Mouse (Mus musculus) small intestine, adult 2 months (tissue): ENCODE data around the gene Nckap5. TPM values are rescaled to one million over a fixed set of nuclear protein-coding genes. Genes with fewer than 3 reads are reported as not detected.
A peak's percentile ranks its signal among the peaks of the same experiment; 100 is the strongest.

Experiments
- H3K27ac ChIP-seq: fragments of 200-500 bp; 2 replicates; pipeline ENCODE4 v1.5.1; 2012; ENCODE audit warnings: low read depth, low read length, control low read depth, inconsistent platforms; ENCODE audit not compliant: insufficient read depth
- H3K27me3 ChIP-seq: fragments of 200-500 bp; 2 replicates; pipeline ENCODE4 v1.6.1; 2012; ENCODE audit warnings: mild to moderate bottlenecking, moderate library complexity, low read length, inconsistent platforms; ENCODE audit not compliant: control insufficient read depth, insufficient read depth
- H3K36me3 ChIP-seq: fragments of 200-500 bp; 2 replicates; pipeline ENCODE4 v1.6.1; 2012; ENCODE audit warnings: mild to moderate bottlenecking, low read length, control low read depth, inconsistent platforms; ENCODE audit not compliant: control insufficient read depth, insufficient read depth
- H3K4me1 ChIP-seq: fragments of 200-500 bp; 2 replicates; pipeline ENCODE4 v1.6.1; 2012; ENCODE audit warnings: low read length, inconsistent platforms, mixed read lengths; ENCODE audit not compliant: control insufficient read depth, insufficient read depth, insufficient read length
- H3K4me3 ChIP-seq: fragments of 200-500 bp; 2 replicates; pipeline ENCODE4 v1.5.1; 2012; ENCODE audit warnings: low read depth, mild to moderate bottlenecking, control low read depth, inconsistent platforms, low read length, moderate library complexity
- CTCF ChIP-seq: fragments of 200-500 bp; IDR thresholded peaks from 2 replicates; pipeline ENCODE4 v1.5.1; 2012; ENCODE audit warnings: low read depth, mild to moderate bottlenecking, control low read depth, inconsistent platforms, low read length, moderate library complexity, mixed read lengths; ENCODE audit not compliant: insufficient replicate concordance, insufficient read length; ENCODE audit errors: extremely low read depth
- POLR2A ChIP-seq: fragments of 200-500 bp; IDR thresholded peaks from 2 replicates; pipeline ENCODE4 v1.6.1; 2012; ENCODE audit warnings: low read depth, mild to moderate bottlenecking, control low read depth, inconsistent platforms, low read length, moderate library complexity
- WGBS: fragments of 180-500 bp; shearing (Covaris S2); methylation state at CpG from one replicate; pipeline ENCODE4 v1.1.7; 2018; 5-methylcytosine and 5-hydroxymethylcytosine counted together
- polyA plus RNA-seq: library from polyadenylated mRNA; depleted of rRNA; stranded (reverse); fragments of >200 nt; gene quantifications from 2 replicates; pipeline ENCODE4 v1.2.3, GENCODE M21; 2012

Gene Nckap5
- polyA plus RNA-seq, 1 experiment = 8.5 TPM

GRCm38 (mm10) chr1:126515054-126515756, 315.4 kb downstream of the Nckap5 start:
- 21% methylated on average over 3 of the region's 3 CpGs for WGBS
- H3K27ac ChIP-seq = no peak overlapping the region
- no peaks in the 10 kb centered on the region for H3K36me3 ChIP-seq

GRCm38 (mm10) chr1:126511835-126512445, 318.7 kb downstream of the Nckap5 start:
- Histone ChIP-seq H3K4me1 (no peaks in the 10 kb centered on the region), H3K27me3 (no peaks in the 10 kb centered on the region), H3K4me3 (no peak overlapping the region), H3K27ac (no peak overlapping the region), H3K36me3 (no peaks in the 10 kb centered on the region)
- WGBS = 75% methylated on average over 5 of the region's 5 CpGs
- no peak for TF ChIP-seq POLR2A
- TF ChIP-seq CTCF = no peak

More at GRCm38 (mm10) chr1:126515054-126515756, 315.4 kb downstream of the Nckap5 start:
- no peak for TF ChIP-seq POLR2A
- no peak for TF ChIP-seq CTCF
- Histone ChIP-seq H3K27me3 (no peaks in the 10 kb centered on the region), H3K4me3 (no peak overlapping the region), H3K4me1 (no peaks in the 10 kb centered on the region)

GRCm38 (mm10) chr1:126504717-126505116, 325.9 kb downstream of the Nckap5 start:
- TF ChIP-seq CTCF = no peak
- TF ChIP-seq POLR2A = no peak
- 78% methylated on average over 4 of the region's 4 CpGs for WGBS
- H3K27ac ChIP-seq = no peak overlapping the region

GRCm38 (mm10) chr1:126502741-126503140, 327.9 kb downstream of the Nckap5 start:
- H3K4me1 ChIP-seq = no peaks in the 10 kb centered on the region
- no peak overlapping the region for H3K4me3 ChIP-seq
- no peaks in the 10 kb centered on the region for H3K27me3 ChIP-seq
- no peak overlapping the region for H3K27ac ChIP-seq
- TF ChIP-seq POLR2A = no peak
- TF ChIP-seq CTCF = no peak
- WGBS = 67% methylated on average over 2 of the region's 2 CpGs
- H3K36me3 ChIP-seq = no peaks in the 10 kb centered on the region

More at GRCm38 (mm10) chr1:126504717-126505116, 325.9 kb downstream of the Nckap5 start:
- H3K36me3 ChIP-seq = no peaks in the 10 kb centered on the region
- H3K4me1 ChIP-seq = no peaks in the 10 kb centered on the region
- H3K27me3 ChIP-seq = no peaks in the 10 kb centered on the region
- no peak overlapping the region for H3K4me3 ChIP-seq

- TF ChIP-seq POLR2A (no peak), CTCF (peak; percentile 28; the same call in 1 of the 2 replicates)
- Histone ChIP-seq H3K36me3 (no peaks in the 10 kb centered on the region), H3K4me3 (no peak overlapping the region), H3K4me1 (no peaks in the 10 kb centered on the region), H3K27me3 (no peaks in the 10 kb centered on the region), H3K27ac (no peak overlapping the region)
- WGBS = 83% methylated on average over 7 of the region's 7 CpGs
These were observed 333.9 kb downstream of the Nckap5 start for GRCm38 (mm10) chr1:126496722-126497121.

- H3K36me3 ChIP-seq = no peaks in the 10 kb centered on the region
- H3K27ac ChIP-seq = no peak overlapping the region
- H3K27me3 ChIP-seq = no peaks in the 10 kb centered on the region
- H3K4me3 ChIP-seq = peak overlapping the region; percentile 56
- TF ChIP-seq CTCF (no peak), POLR2A (no peak)
- WGBS = 10% methylated on average over 33 of the region's 35 CpGs
- no peaks in the 10 kb centered on the region for H3K4me1 ChIP-seq
These were observed 338.2 kb downstream of the Nckap5 start for GRCm38 (mm10) chr1:126492206-126493071.

GRCm38 (mm10) chr1:126491412-126491811, 339.2 kb downstream of the Nckap5 start:
- Histone ChIP-seq H3K4me1 (no peaks in the 10 kb centered on the region), H3K4me3 (no peak overlapping the region), H3K36me3 (no peaks in the 10 kb centered on the region), H3K27ac (no peak overlapping the region), H3K27me3 (no peaks in the 10 kb centered on the region)
- WGBS = 77% methylated on average over 5 of the region's 5 CpGs
- TF ChIP-seq CTCF (no peak), POLR2A (no peak)
